Mouse (Mus musculus): ENCODE measurements around the gene Neurl4.
"Not testable (repeated sequence)": the region's sequence is repeated elsewhere in the genome, so short reads cannot be mapped to it uniquely, and the experiment has no call there.

The Neurl4 gene

GRCm38 (mm10) chr11:69900471-69901405 lies at the start of gene Neurl4, which contains the start of gene 2810408A11Rik:
TSS of gene Neurl4 (plus strand) at chr11:69901072.
TSS of gene 2810408A11Rik (minus strand) at chr11:69900987.
- DNase-seq: peak; percentile 92

- no peak for DNase-seq
Observed at GRCm38 (mm10) chr11:69853994-69854393, 46.9 kb upstream of the Neurl4 start.

- no peak for DNase-seq
Observed at GRCm38 (mm10) chr11:69854680-69855079, 46.2 kb upstream of the Neurl4 start.

- peak; percentile 54 for DNase-seq
Observed at GRCm38 (mm10) chr11:69855347-69855746, 45.5 kb upstream of the Neurl4 start.

- DNase-seq: no peak
Observed at GRCm38 (mm10) chr11:69858113-69858998, 42.5 kb upstream of the Neurl4 start, which contains the start of gene Tnk1. TSS of gene Tnk1 (minus strand) at chr11:69858730.

- not testable (repeated sequence) for DNase-seq
Observed at GRCm38 (mm10) chr11:69863729-69864128, 37.1 kb upstream of the Neurl4 start.

- DNase-seq: no peak
Observed at GRCm38 (mm10) chr11:69864138-69864860, 36.6 kb upstream of the Neurl4 start.

- no peak for DNase-seq
Observed at GRCm38 (mm10) chr11:69865561-69865960, 35.3 kb upstream of the Neurl4 start.

GRCm38 (mm10) chr11:69867335-69867734 lies 33.5 kb upstream of the Neurl4 start:
- no peak for DNase-seq

GRCm38 (mm10) chr11:69870289-69871069 lies 30.4 kb upstream of the Neurl4 start:
- no peak for DNase-seq

- DNase-seq: no peak
Observed at GRCm38 (mm10) chr11:69871822-69872221, 29.1 kb upstream of the Neurl4 start.

GRCm38 (mm10) chr11:69872451-69872850 lies 28.4 kb upstream of the Neurl4 start:
- DNase-seq: no peak

- no peak for DNase-seq
Observed at GRCm38 (mm10) chr11:69876186-69876585, 24.7 kb upstream of the Neurl4 start.

GRCm38 (mm10) chr11:69876867-69877266 lies 24.0 kb upstream of the Neurl4 start:
- DNase-seq: peak; percentile 79

- no peak for DNase-seq
Observed at GRCm38 (mm10) chr11:69877878-69878277, 23.0 kb upstream of the Neurl4 start, which contains the start of gene Tmem95. TSS of gene Tmem95 (minus strand) at chr11:69878018.

- no peak for DNase-seq
Observed at GRCm38 (mm10) chr11:69878399-69878798, 22.5 kb upstream of the Neurl4 start.

- no peak for DNase-seq
Observed at GRCm38 (mm10) chr11:69878952-69879351, 21.9 kb upstream of the Neurl4 start.

GRCm38 (mm10) chr11:69879711-69880110 lies 21.2 kb upstream of the Neurl4 start:
- DNase-seq: peak; percentile 41

- DNase-seq: peak; percentile 49
Observed at GRCm38 (mm10) chr11:69880506-69880852, 20.4 kb upstream of the Neurl4 start.

GRCm38 (mm10) chr11:69880853-69881603 lies 19.8 kb upstream of the Neurl4 start, which contains the start of gene Kctd11:
TSS of gene Kctd11 (minus strand) at chr11:69881406.
- DNase-seq: peak; percentile 77
